Mouse (Mus musculus): ENCODE measurements around the gene Dis3l.

- TF ChIP-seq POLR2A (IDR thresholded peaks at IDR 0.05; ENCODE audit: insufficient read depth, low read length) (peak; percentile 26), CTCF (IDR thresholded peaks at IDR 0.05; ENCODE audit: low read depth, low read length) (no peak)
Measured at GRCm38 (mm10) chr9:64267231-64267630, 73.9 kb downstream of the Dis3l start.
